In the genomic region with DNA sequence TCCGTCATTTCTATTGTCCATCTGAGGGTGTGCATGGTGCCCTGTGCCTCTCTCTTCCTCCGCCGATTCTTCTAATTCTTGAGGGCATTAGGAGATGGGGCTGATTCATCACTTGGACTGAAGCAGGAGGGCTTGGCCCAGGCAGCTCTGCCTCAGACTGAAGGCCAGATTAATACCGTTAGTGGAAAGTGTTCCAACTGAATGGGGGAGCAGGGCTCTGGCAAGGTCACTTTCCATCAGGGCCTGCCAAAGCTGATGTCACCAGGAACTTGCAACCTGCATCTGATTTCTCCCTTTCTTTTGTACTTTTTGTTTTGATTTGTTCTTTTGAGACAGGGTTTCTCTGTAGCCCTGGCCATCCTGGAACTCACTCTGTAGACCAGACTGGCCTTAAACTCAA, we compare ENCODE assay signal across 11 mouse cellular contexts.
DNase-seq lines count a peak whose midpoint lies in the region; ATAC-seq and TF ChIP-seq lines count a peak whose summit lies in the region.
"Had no signal": no experiment of that assay in that cellular context is flagged by ENCODE, and none has a peak within 500 bp of the region (broad histone marks: within the 10 kb centered on the region; RNA-seq: fewer than 3 reads in every experiment).

No protein-coding gene starts in this region.

- no peak for TF ChIP-seq POLR2A in cerebellum, adult 2 months (IDR thresholded peaks at IDR 0.05; ENCODE audit: borderline replicate concordance, insufficient read depth, low read length)

- H3K4me3 ChIP-seq in forebrain, embryonic 16.5 days (replicated peaks; ENCODE audit: low read length): no peak overlapping the region
- no peak overlapping the region for H3K4me3 ChIP-seq in forebrain, embryonic 10.5 days
- no peak overlapping the region for H3K4me3 ChIP-seq in cerebellum, adult 2 months (replicated peaks; ENCODE audit: insufficient read depth, low read depth, low read length)
- H3K4me3 ChIP-seq in heart, embryonic 10.5 days: no peak overlapping the region
- no peak overlapping the region for H3K4me3 ChIP-seq in midbrain, embryonic 16.5 days (ENCODE audit: low read depth, low read length)
- H3K4me3 ChIP-seq: hindbrain, embryonic 12.5 days; limb, embryonic 13.5 days; neural tube, embryonic 13.5 days had no signal

- no peak overlapping the region for H3K4me2 ChIP-seq in forebrain, embryonic 16.5 days (ENCODE audit: low read length)
- no peak overlapping the region for H3K4me2 ChIP-seq in midbrain, embryonic 16.5 days (ENCODE audit: low read length)
- H3K4me2 ChIP-seq: hindbrain, embryonic 12.5 days; limb, embryonic 13.5 days; neural tube, embryonic 13.5 days had no signal

- no peaks in the 10 kb centered on the region for H3K36me3 ChIP-seq in forebrain, embryonic 16.5 days (ENCODE audit: control insufficient read depth, insufficient read depth)
- no peaks in the 10 kb centered on the region for H3K36me3 ChIP-seq in forebrain, embryonic 10.5 days (replicated peaks)
- no peaks in the 10 kb centered on the region for H3K36me3 ChIP-seq in heart, embryonic 10.5 days
- H3K36me3 ChIP-seq in midbrain, embryonic 16.5 days (ENCODE audit: control insufficient read depth, insufficient read depth, low read length): no peaks in the 10 kb centered on the region
- H3K36me3 ChIP-seq: hindbrain, embryonic 12.5 days; limb, embryonic 13.5 days; neural tube, embryonic 13.5 days had no signal

- H3K27ac ChIP-seq in forebrain, embryonic 16.5 days (ENCODE audit: low read length): peak overlapping the region; percentile 12; the same call in 1 of the 2 replicates
- H3K27ac ChIP-seq in forebrain, embryonic 10.5 days: no peak overlapping the region
- H3K27ac ChIP-seq in cerebellum, adult 2 months (ENCODE audit: insufficient read depth, low read length): no peak overlapping the region
- 0 out of 2 replicates have a peak overlapping the region, but pooled peaks have one; percentile 1 for H3K27ac ChIP-seq in heart, embryonic 10.5 days
- H3K27ac ChIP-seq in midbrain, embryonic 16.5 days (ENCODE audit: low read length): no peak overlapping the region
- H3K27ac ChIP-seq: hindbrain, embryonic 12.5 days; limb, embryonic 13.5 days; neural tube, embryonic 13.5 days had no signal

- H3K27me3 ChIP-seq in forebrain, embryonic 16.5 days (replicated peaks; ENCODE audit: control insufficient read depth, insufficient read depth, low read length): no peaks in the 10 kb centered on the region
- no peaks in the 10 kb centered on the region for H3K27me3 ChIP-seq in forebrain, embryonic 10.5 days (ENCODE audit: poor library complexity, severe bottlenecking)
- H3K27me3 ChIP-seq in cerebellum, adult 2 months (ENCODE audit: control insufficient read depth, insufficient read depth, low read length): no peaks in the 10 kb centered on the region
- H3K27me3 ChIP-seq in heart, embryonic 10.5 days (ENCODE audit: insufficient read depth, poor library complexity, severe bottlenecking): no peaks in the 10 kb centered on the region
- H3K27me3 ChIP-seq in midbrain, embryonic 16.5 days (ENCODE audit: control insufficient read depth, insufficient read depth, low read depth, low read length): no peaks in the 10 kb centered on the region
- H3K27me3 ChIP-seq: hindbrain, embryonic 12.5 days; limb, embryonic 13.5 days; neural tube, embryonic 13.5 days had no signal

- H3K4me1 ChIP-seq in forebrain, embryonic 16.5 days (replicated peaks; ENCODE audit: control insufficient read depth, insufficient read depth, low read length): 0 out of 2 replicates have a peak, but pooled peaks cover 3% of the 10 kb centered on the region
- H3K4me1 ChIP-seq in forebrain, embryonic 10.5 days: no peaks in the 10 kb centered on the region
- peaks cover 8% of the 10 kb centered on the region; the same call in 1 of the 2 replicates for H3K4me1 ChIP-seq in cerebellum, adult 2 months (ENCODE audit: control insufficient read depth, insufficient read depth, low read length)
- peaks cover 8% of the 10 kb centered on the region for H3K4me1 ChIP-seq in heart, embryonic 10.5 days
- H3K4me1 ChIP-seq in midbrain, embryonic 16.5 days (ENCODE audit: control insufficient read depth, insufficient read depth, low read length): no peaks in the 10 kb centered on the region
- H3K4me1 ChIP-seq: hindbrain, embryonic 12.5 days; limb, embryonic 13.5 days had no signal

- 51% methylated on average over 4 of the region's 4 CpGs for WGBS in forebrain, embryonic 16.5 days
- WGBS in forebrain, embryonic 10.5 days: 85% methylated on average over 4 of the region's 4 CpGs
- WGBS in cerebellum, adult 2 months: 15% methylated on average over 4 of the region's 4 CpGs
- 70% methylated on average over 4 of the region's 4 CpGs for WGBS in heart, embryonic 10.5 days
- 75% methylated on average over 4 of the region's 4 CpGs for WGBS in midbrain, embryonic 16.5 days

- H3K9ac ChIP-seq in forebrain, embryonic 16.5 days (replicated peaks; ENCODE audit: low read depth, low read length): no peak overlapping the region
- no peak overlapping the region for H3K9ac ChIP-seq in midbrain, embryonic 16.5 days (ENCODE audit: low read depth, low read length)
- H3K9ac ChIP-seq: hindbrain, embryonic 12.5 days; limb, embryonic 13.5 days; neural tube, embryonic 13.5 days had no signal

- no peak for DNase-seq in forebrain, embryonic 10.5 days (ENCODE audit: extremely low spot score, low spot score)
- peak; percentile 61 to 84 for DNase-seq in cerebellum, adult 2 months
- DNase-seq in heart, embryonic 10.5 days (ENCODE audit: low spot score): no peak
- DNase-seq in lung, postnatal 4 days: peak; percentile 37 to 52
- DNase-seq in right cerebral cortex, postnatal 36 days (ENCODE audit: low spot score in 2 of 2): no peak
- no peak for DNase-seq in kidney, adult 18-20 months

- no peak for TF ChIP-seq CTCF in cerebellum, adult 2 months (IDR thresholded peaks at IDR 0.05; ENCODE audit: borderline replicate concordance, insufficient read depth, low read depth, low read length)

- ATAC-seq in forebrain, embryonic 16.5 days: peak; percentile 58; the same call in 1 of the 2 replicates
- ATAC-seq in midbrain, embryonic 16.5 days: no peak

- no peaks in the 10 kb centered on the region for H3K9me3 ChIP-seq in forebrain, embryonic 16.5 days (ENCODE audit: control insufficient read depth, low read length)
- H3K9me3 ChIP-seq in forebrain, embryonic 10.5 days: no peaks in the 10 kb centered on the region
- H3K9me3 ChIP-seq in heart, embryonic 10.5 days: no peaks in the 10 kb centered on the region
- no peaks in the 10 kb centered on the region for H3K9me3 ChIP-seq in midbrain, embryonic 16.5 days (replicated peaks; ENCODE audit: control insufficient read depth, low read length, poor library complexity, severe bottlenecking)
- H3K9me3 ChIP-seq: hindbrain, embryonic 12.5 days; limb, embryonic 13.5 days; neural tube, embryonic 13.5 days had no signal

Comparison
In these comparisons a context has a peak if more than half of its experiments do, and no peak if none do; other contexts are left out.
1. H3K27ac ChIP-seq: peak in forebrain, embryonic 16.5 days (single experiment) and heart, embryonic 10.5 days (single experiment); none in forebrain, embryonic 10.5 days (single experiment), cerebellum, adult 2 months (single experiment) and midbrain, embryonic 16.5 days (single experiment).
2. DNase-seq: peak in cerebellum, adult 2 months (2 of 2) and lung, postnatal 4 days (2 of 2); none in forebrain, embryonic 10.5 days (single experiment), heart, embryonic 10.5 days (single experiment), right cerebral cortex, postnatal 36 days (0 of 2) and kidney, adult 18-20 months (single experiment).